Mouse (Mus musculus) midbrain, embryonic 15.5 days (tissue): Measurements from ENCODE around the gene Copb2. TPM values are rescaled to one million over a fixed set of nuclear protein-coding genes. Genes with fewer than 3 reads are reported as not detected.
A peak's percentile ranks its signal among the peaks of the same experiment; 100 is the strongest.

Source experiments
- ATAC-seq: fragments of 200-750 bp; cut with Nextera tagmentation; replicated peaks from 2 replicates; pipeline ENCODE4 v1.8.0; 2017; ENCODE audit warnings: moderate TSS enrichment
- H3K27ac ChIP-seq: fragments of 300-500 bp; sonication (generic); 2 replicates; pipeline ENCODE4 v1.5.1; 2015; ENCODE audit warnings: mild to moderate bottlenecking, inconsistent platforms
- H3K27me3 ChIP-seq: fragments of 300-500 bp; sonication (generic); replicated peaks from 2 replicates; pipeline ENCODE4 v1.6.1; 2015; ENCODE audit warnings: inconsistent platforms
- H3K36me3 ChIP-seq: fragments of 300-500 bp; sonication (generic); replicated peaks from 2 replicates; pipeline ENCODE4 v1.6.1; 2015; ENCODE audit warnings: inconsistent platforms
- H3K4me1 ChIP-seq: fragments of 300-500 bp; sonication (generic); 2 replicates; pipeline ENCODE4 v1.6.1; 2015; ENCODE audit warnings: inconsistent platforms
- H3K4me2 ChIP-seq: fragments of 300-500 bp; sonication (generic); 2 replicates; pipeline ENCODE4 v1.6.1; 2015; ENCODE audit warnings: inconsistent platforms, mild to moderate bottlenecking, moderate library complexity
- H3K4me3 ChIP-seq: fragments of 300-500 bp; sonication (generic); 2 replicates; pipeline ENCODE4 v1.5.1; 2015; ENCODE audit warnings: mild to moderate bottlenecking, inconsistent platforms
- H3K9ac ChIP-seq: fragments of 300-500 bp; sonication (generic); 2 replicates; pipeline ENCODE4 v1.6.1; 2015; ENCODE audit warnings: mild to moderate bottlenecking, inconsistent platforms
- H3K9me3 ChIP-seq: fragments of 300-500 bp; sonication (generic); 2 replicates; pipeline ENCODE4 v1.6.1; 2016; ENCODE audit warnings: inconsistent platforms
- WGBS: fragments of 180-500 bp; shearing (Covaris S2); methylation state at CpG from one replicate; pipeline ENCODE4 v1.1.7; 2015; ENCODE audit warnings: mixed read lengths; 5-methylcytosine and 5-hydroxymethylcytosine counted together
- polyA plus RNA-seq: library from polyadenylated mRNA; unstranded; fragments of >200 nt; fragmentation: Nextera tagmentation; extraction: Ambion mirVana; gene quantifications from 2 replicates; pipeline ENCODE4 v1.2.1, GENCODE M21; 2015

Copb2 gene
- polyA plus RNA-seq, 1 experiment from 2014 or later, result 125 TPM

- ATAC-seq, result no peak
Observed at GRCm38 (mm10) chr9:98544042-98544441, 19.5 kb upstream of the Copb2 start.

GRCm38 (mm10) chr9:98583852-98584251 lies 20.3 kb downstream of the Copb2 start:
- no peak for ATAC-seq
- no peaks in the 10 kb centered on the region for H3K4me1 ChIP-seq
- H3K9ac ChIP-seq, result no peak overlapping the region
- peaks cover 78% of the 10 kb centered on the region for H3K36me3 ChIP-seq
- H3K9me3 ChIP-seq, result no peaks in the 10 kb centered on the region
- H3K4me3 ChIP-seq, result no peak overlapping the region
- no peak overlapping the region for H3K27ac ChIP-seq
- no peak overlapping the region for H3K4me2 ChIP-seq
- WGBS, result 94% methylated on average over 4 of the region's 4 CpGs
- H3K27me3 ChIP-seq, result no peaks in the 10 kb centered on the region

More at GRCm38 (mm10) chr9:98544042-98544441, 19.5 kb upstream of the Copb2 start:
- Histone ChIP-seq H3K4me1 (no peaks in the 10 kb centered on the region; the same call in 1 of the 2 replicates), H3K4me2 (no peak overlapping the region), H3K27me3 (no peaks in the 10 kb centered on the region), H3K27ac (no peak overlapping the region), H3K4me3 (no peak overlapping the region), H3K9ac (no peak overlapping the region), H3K9me3 (no peaks in the 10 kb centered on the region), H3K36me3 (no peaks in the 10 kb centered on the region)
- WGBS, result 84% methylated on average over 3 of the region's 3 CpGs

- H3K4me2 ChIP-seq, result no peak overlapping the region
- H3K9me3 ChIP-seq, result no peaks in the 10 kb centered on the region
- H3K4me3 ChIP-seq, result peak overlapping the region; percentile 90; the same call in 1 of the 2 replicates
- ATAC-seq, result no peak
- no peak overlapping the region for H3K27ac ChIP-seq
- H3K9ac ChIP-seq, result no peak overlapping the region
- no peaks in the 10 kb centered on the region for H3K27me3 ChIP-seq
- peaks cover 10% of the 10 kb centered on the region for H3K36me3 ChIP-seq
- 91% methylated on average over 6 of the region's 6 CpGs for WGBS
- H3K4me1 ChIP-seq, result peaks cover 13% of the 10 kb centered on the region
Observed at GRCm38 (mm10) chr9:98600094-98600493, 36.6 kb downstream of the Copb2 start.

- H3K4me2 ChIP-seq, result peak within 1 kb of the TSS; percentile 92
- WGBS, result under 1% methylated on average over 44 of the region's 44 CpGs
Observed at GRCm38 (mm10) chr9:98601156-98601836, 37.8 kb downstream of the Copb2 start, which contains the start of gene Mrps22. Gene Mrps22, minus strand, starts transcription at chr9:98601660.

GRCm38 (mm10) chr9:98601837-98602359 lies 38.4 kb downstream of the Copb2 start:
- 60% methylated on average over 11 of the region's 11 CpGs for WGBS
- Histone ChIP-seq H3K9me3 (no peaks in the 10 kb centered on the region), H3K4me2 (peak overlapping the region; percentile 92), H3K4me3 (peak overlapping the region; percentile 90), H3K36me3 (peaks cover 7% of the 10 kb centered on the region; the same call in 1 of the 2 replicates), H3K9ac (0 out of 2 replicates have a peak overlapping the region, but pooled peaks have one; percentile 28), H3K27me3 (no peaks in the 10 kb centered on the region), H3K4me1 (peaks cover 13% of the 10 kb centered on the region), H3K27ac (no peak overlapping the region)
- peak; percentile 67 for ATAC-seq

More at GRCm38 (mm10) chr9:98601156-98601836, 37.8 kb downstream of the Copb2 start, which contains the start of gene Mrps22:
- Histone ChIP-seq H3K4me1 (peaks cover 13% of the 10 kb centered on the region), H3K9me3 (no peaks in the 10 kb centered on the region), H3K9ac (peak within 1 kb of the TSS; percentile 73), H3K27ac (peak within 1 kb of the TSS; percentile 65), H3K4me3 (peak within 1 kb of the TSS; percentile 90), H3K36me3 (peaks cover 7% of the 10 kb centered on the region; the same call in 1 of the 2 replicates), H3K27me3 (no peaks in the 10 kb centered on the region)
- peak; percentile 93 for ATAC-seq

GRCm38 (mm10) chr9:98604896-98605295 lies 41.4 kb downstream of the Copb2 start:
- H3K27me3 ChIP-seq, result no peaks in the 10 kb centered on the region
- WGBS, result 79% methylated on average over 4 of the region's 4 CpGs
- no peaks in the 10 kb centered on the region for H3K9me3 ChIP-seq
- H3K9ac ChIP-seq, result no peak overlapping the region
- no peak overlapping the region for H3K4me3 ChIP-seq
- H3K4me2 ChIP-seq, result no peak overlapping the region
- ATAC-seq, result no peak
- no peak overlapping the region for H3K27ac ChIP-seq
- no peaks in the 10 kb centered on the region for H3K36me3 ChIP-seq
- H3K4me1 ChIP-seq, result peaks cover 11% of the 10 kb centered on the region

GRCm38 (mm10) chr9:98628480-98628879 lies 65.0 kb downstream of the Copb2 start:
- Histone ChIP-seq H3K36me3 (no peaks in the 10 kb centered on the region), H3K4me3 (no peak overlapping the region), H3K4me2 (no peak overlapping the region), H3K9me3 (no peaks in the 10 kb centered on the region), H3K9ac (no peak overlapping the region), H3K27me3 (no peaks in the 10 kb centered on the region), H3K4me1 (peaks cover 3% of the 10 kb centered on the region; the same call in 1 of the 2 replicates), H3K27ac (no peak overlapping the region)
- WGBS, result 42% methylated on average over 3 of the region's 3 CpGs
- no peak for ATAC-seq

- Histone ChIP-seq H3K9me3 (no peaks in the 10 kb centered on the region), H3K27ac (no peak overlapping the region), H3K4me3 (no peak overlapping the region), H3K36me3 (no peaks in the 10 kb centered on the region), H3K9ac (no peak overlapping the region), H3K4me1 (peaks cover 5% of the 10 kb centered on the region; the same call in 1 of the 2 replicates), H3K4me2 (no peak overlapping the region), H3K27me3 (no peaks in the 10 kb centered on the region)
- no peak for ATAC-seq
- 69% methylated on average over 13 of the region's 13 CpGs for WGBS
Observed at GRCm38 (mm10) chr9:98633287-98634162, 70.0 kb downstream of the Copb2 start.

Other genes with a start within 250 kb of the Copb2 start
- 25.5 and 30.7 TPM in 2 replicates for gene Rbp1, start 140.8 kb upstream of the Copb2 start, polyA plus RNA-seq
- 0.89 TPM in 1 of 2 replicates, not detected in the other for gene Rbp2, start 77.6 kb upstream of the Copb2 start, polyA plus RNA-seq
- 49.8 and 52.0 TPM in 2 replicates for gene Mrps22, start 37.9 kb downstream of the Copb2 start, polyA plus RNA-seq